Mouse (Mus musculus) urinary bladder, postnatal 25 days (tissue): ENCODE measurements at regions not wholly inside any gene's neighbourhood (a gene's known extent, or its start where the extent isn't known, plus 50 kb on each side); places are given as distances from the start of the nearest gene placed in this dataset.

ENCODE experiments used
- DNase-seq: peaks from one replicate; pipeline ENCODE4 v3.0.0; 2022; ENCODE audit warnings: low spot score

GRCm38 (mm10) chr5:146684429-146684828 is 99.4 kb upstream of the Gpr12 start:
- DNase-seq = no peak

- no peak for DNase-seq
Observed at GRCm38 (mm10) chr5:146683554-146683953, 98.5 kb upstream of the Gpr12 start.

- DNase-seq = no peak
Observed at GRCm38 (mm10) chr5:146682893-146683292, 97.9 kb upstream of the Gpr12 start.

- no peak for DNase-seq
Observed at GRCm38 (mm10) chr5:146681512-146681911, 96.5 kb upstream of the Gpr12 start.

- no peak for DNase-seq
Observed at GRCm38 (mm10) chr5:146679198-146679681, 94.2 kb upstream of the Gpr12 start.

- no peak for DNase-seq
Observed at GRCm38 (mm10) chr5:146678775-146679170, 93.7 kb upstream of the Gpr12 start.

- DNase-seq = no peak
Observed at GRCm38 (mm10) chr5:146678049-146678774, 93.2 kb upstream of the Gpr12 start.

- DNase-seq = no peak
Observed at GRCm38 (mm10) chr5:146677151-146677515, 92.1 kb upstream of the Gpr12 start.

GRCm38 (mm10) chr5:146676470-146677150 is 91.6 kb upstream of the Gpr12 start:
- peak; percentile 47 for DNase-seq

- DNase-seq = no peak
Observed at GRCm38 (mm10) chr5:146675887-146676277, 90.8 kb upstream of the Gpr12 start.

- DNase-seq = peak; percentile 71
Observed at GRCm38 (mm10) chr5:146675006-146675886, 90.2 kb upstream of the Gpr12 start.

GRCm38 (mm10) chr5:146661751-146662150 is 76.7 kb upstream of the Gpr12 start:
- DNase-seq = no peak

GRCm38 (mm10) chr5:146657228-146657627 is 72.2 kb upstream of the Gpr12 start:
- DNase-seq = no peak

- no peak for DNase-seq
Observed at GRCm38 (mm10) chr5:146655394-146655793, 70.4 kb upstream of the Gpr12 start.

GRCm38 (mm10) chr5:146653686-146654450 is 68.8 kb upstream of the Gpr12 start:
- DNase-seq = no peak

- DNase-seq = no peak
Observed at GRCm38 (mm10) chr5:146652874-146653273, 67.8 kb upstream of the Gpr12 start.

- no peak for DNase-seq
Observed at GRCm38 (mm10) chr5:146648519-146649060, 63.6 kb upstream of the Gpr12 start.

- no peak for DNase-seq
Observed at GRCm38 (mm10) chr5:146647628-146648380, 62.8 kb upstream of the Gpr12 start.

- peak; percentile 46 for DNase-seq
Observed at GRCm38 (mm10) chr5:146644499-146644898, 59.5 kb upstream of the Gpr12 start.

- no peak for DNase-seq
Observed at GRCm38 (mm10) chr5:146641931-146642330, 56.9 kb upstream of the Gpr12 start.

GRCm38 (mm10) chr5:146636859-146637258 is 51.8 kb upstream of the Gpr12 start:
- no peak for DNase-seq
